Mouse (Mus musculus) layer of hippocampus, adult 8-10 months (tissue): ENCODE data around the gene Tmem200b. TPM values are rescaled to one million over a fixed set of nuclear protein-coding genes. Genes with fewer than 3 reads are reported as not detected.

Experiments used
- DNase-seq, 2 experiments: peaks; one replicate each; pipeline ENCODE4 v3.0.0; 2022; ENCODE audit warnings: low spot score in 2 of 2
- total RNA-seq, 4 experiments: library from RNA; stranded (reverse); gene quantifications; 2 replicates each; pipeline ENCODE4 v1.2.4; 2022

The Tmem200b gene
- total RNA-seq, 4 experiments from 2014 or later: 2.1 to 3.8 (median 3.2) TPM

DNA sequence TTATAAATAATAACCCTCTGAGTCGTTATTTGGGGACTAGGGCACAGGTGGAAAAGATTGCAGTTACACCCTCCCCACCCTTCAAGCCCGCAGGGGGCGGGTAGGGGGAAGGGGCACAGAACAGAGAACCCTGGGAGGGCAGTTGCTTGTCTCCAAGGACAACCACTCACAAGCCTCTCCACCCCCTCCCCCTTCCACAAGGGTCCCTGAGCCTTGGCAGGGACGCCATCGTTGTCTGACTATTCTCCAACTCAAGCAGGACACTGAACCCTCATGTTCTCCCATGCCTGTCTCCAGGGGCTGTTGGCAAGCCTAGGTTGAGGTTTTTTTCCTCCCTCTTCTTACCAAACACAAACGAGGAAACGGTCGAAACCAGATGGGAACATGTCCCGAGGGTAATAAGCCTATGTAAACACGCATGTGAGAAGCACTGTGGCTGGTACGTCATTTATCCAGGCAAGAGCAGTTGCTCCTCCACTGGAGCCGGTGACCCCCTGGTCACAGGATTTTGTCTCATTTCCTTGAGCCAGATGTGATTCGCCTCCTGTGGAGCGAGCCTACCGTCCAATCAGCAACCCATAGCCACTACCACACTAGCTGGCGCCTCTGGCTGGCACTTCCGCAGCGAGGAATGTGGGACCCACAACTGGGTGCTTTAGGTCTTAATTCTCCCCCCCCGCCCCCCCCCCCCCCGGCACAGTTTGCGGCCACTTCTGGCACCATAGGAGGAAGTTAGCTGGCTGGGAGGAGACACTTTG lies 11.2 kb upstream of the Tmem200b start:
- DNase-seq: no peak

DNA sequence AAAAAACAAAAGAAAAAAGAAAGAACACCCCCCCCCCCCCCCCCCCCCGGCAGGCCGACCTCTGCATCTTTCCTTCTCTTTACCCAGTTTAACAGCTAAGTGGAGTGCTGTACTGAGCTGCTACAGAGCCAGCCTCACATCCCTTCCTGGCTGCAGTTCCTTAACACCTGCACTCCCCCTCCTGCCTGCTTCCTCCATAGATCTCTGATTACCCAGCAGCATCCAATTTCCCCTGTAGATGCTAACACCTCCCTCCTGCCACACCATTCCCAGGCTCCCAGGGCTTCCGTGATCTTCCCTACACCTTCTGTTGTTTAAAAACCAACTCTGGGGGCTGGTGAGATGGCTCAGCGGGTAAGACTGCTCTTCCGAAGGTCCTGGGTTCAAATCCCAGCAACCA lies 10.1 kb upstream of the Tmem200b start:
- DNase-seq: no peak

DNA sequence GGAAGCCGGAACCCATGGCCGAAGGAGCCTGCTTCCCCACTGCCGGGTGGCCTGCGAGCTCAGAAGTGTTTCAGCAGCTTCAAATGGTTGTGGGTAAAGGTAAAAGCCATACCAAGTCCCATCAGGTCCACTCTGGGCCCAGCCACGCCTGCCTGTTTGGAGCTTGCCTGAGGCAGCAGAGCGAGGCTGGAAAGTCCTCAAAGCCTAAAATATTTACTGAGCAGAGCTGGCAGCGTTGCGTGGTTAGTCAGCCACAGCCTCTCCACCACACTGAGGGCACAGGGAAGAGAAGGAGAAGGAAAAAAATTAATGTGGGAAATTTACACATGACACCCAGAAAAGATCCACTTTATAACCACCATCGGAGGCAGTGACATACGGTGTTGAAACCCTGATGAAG lies 8.0 kb upstream of the Tmem200b start:
- DNase-seq: no peak

DNA sequence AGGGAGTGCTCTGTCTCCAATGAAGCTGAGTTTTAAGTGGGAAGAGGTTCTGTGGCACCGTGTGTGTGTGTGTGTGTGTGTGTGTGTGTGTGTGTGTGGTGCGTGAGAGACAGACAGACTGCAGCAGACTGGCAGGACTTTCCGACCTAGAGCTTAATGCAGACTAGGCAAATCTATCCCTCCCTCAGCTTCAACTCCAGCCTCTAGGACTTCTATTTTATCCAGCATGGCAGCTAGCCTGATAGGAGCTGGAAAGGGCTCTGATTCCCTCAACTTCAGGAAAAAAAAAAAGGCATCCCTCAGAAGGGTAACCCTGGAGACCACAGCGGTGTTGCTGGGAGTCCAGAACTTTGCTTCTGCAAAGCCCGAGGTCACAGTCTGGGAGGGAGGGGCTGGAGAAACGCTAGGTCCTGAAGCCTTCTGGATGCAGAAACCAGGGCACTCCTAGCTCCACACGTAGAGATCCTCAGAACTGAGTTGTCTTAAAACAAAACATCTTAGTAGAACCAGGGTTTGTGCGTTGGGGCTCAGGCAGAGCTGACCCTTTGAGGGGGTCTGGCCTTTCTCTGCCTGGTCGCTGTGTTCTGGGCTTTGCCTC lies 7.4 kb upstream of the Tmem200b start:
- DNase-seq: no peak

DNA sequence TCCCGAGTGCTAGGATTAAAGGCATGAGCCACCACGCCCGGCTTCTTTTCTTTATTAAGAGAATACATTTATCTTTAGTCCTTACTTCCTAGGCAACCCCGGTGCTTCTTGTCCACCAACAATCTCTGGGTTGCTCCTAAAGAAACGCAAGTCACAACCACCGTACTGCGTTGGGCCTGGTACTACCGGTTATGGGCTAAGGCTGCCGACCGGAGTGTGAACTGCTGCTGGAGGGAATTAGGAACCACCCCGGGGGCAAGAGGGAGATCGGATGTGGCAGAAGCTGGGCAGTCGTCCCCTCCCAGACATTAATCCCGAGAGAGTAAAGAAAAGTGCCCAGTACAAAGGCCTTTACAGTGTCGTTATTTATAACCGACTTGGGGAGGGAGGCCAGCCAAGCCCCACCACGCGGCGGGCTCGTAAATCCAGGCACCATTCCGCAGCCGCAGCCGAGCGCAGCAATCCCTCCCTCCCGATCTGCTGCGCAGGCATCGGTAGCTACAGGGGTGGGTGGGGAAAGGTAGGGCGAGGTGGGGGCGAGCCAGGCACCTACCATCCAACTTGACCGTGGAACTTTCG lies 6.6 kb upstream of the Tmem200b start:
- DNase-seq: no peak

DNA sequence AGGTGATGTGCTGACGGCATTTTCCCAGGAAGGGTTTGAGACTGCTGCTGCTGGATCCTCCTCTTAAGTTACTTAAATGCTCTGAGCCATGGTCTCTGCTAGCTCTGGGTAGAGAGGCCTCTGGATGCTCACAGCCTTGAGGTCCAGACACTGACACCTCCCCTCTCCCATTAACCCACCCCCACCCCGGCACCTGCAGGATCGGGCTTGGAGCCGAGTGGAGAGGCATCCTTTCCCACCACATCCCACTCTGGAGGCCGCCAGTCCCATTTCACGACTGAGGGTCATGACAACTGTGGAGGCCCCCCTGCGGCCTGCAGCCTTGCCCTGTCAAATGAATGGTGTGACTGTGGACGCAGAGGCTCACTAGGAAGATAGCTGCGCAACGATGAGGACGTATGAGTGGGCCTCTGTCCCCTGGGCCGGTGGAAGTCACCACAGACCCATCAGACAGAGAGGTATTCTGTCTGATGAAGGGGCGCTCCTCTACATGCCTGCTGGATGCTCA lies 5.7 kb upstream of the Tmem200b start:
- no peak for DNase-seq

DNA sequence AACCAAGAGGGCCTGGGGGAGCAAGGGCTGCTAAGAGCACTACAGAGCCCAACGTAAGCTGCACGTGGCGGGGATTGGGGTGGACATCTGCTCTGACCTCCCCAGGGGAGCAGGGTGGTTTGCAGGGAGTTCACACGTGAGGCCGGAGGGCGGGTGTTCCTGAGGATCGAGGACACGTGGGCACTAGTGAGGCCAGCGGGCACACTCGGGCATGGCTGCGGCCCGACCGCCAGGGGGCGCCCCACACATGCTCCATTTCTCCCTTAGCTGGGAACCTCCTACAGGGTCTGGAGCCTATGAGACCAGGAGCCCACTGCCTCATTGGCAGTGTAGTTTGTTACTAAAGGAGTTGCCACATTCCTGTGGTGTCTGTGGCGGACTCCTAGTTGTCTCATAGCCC lies 5.1 kb upstream of the Tmem200b start:
- DNase-seq: peak; percentile 46 to 65

DNA sequence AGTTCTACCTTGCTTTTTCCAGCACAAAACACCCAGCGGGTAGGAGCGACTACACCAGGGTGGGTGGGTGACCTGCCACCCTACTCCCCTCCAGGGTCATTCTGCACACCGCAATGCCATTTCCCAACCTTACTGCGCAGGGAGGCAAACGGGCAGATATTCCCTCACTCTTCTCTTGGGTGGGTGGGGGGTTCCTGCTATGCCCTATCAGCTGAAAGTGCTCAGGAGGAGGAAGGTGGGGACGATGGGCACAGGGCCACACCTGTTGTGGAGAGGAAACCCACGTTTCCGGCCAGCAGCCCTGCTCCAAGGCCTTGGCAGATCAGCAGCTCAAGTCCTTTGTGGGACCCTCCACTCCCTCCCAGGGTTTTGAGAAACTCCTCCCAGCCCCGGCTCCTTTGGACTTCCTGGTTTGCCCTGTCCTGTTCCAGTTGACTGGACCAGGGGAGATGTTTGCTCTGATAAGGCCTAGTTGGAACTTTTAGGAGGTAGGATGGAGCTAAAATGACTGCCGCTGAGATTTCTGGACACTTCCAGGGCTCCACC lies 4.5 kb upstream of the Tmem200b start:
- no peak for DNase-seq

DNA sequence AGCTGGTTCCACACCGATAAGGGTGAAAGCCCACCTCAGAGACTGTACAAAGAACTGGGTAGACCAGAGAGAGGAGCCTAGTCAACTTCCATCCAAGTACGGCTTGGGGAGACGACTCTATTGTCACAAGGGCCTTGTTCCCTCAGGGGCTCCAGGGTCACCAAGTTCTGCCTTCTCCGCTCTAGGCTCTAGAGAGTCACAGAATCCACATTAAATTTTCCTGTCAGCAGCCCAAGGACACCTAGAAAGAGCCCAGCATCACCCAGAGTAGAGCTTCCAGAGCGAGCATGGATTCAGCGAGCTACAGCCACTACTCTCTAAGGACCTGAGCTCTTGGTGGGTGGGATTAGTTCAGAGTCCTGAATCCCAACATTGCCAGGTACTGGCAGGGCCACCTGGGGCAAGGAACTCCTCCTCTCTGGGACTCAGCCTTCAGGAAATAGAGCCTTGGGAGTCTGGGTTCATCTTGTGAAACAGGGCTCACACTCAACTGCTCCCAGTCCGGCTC lies 3.5 kb upstream of the Tmem200b start:
- no peak for DNase-seq

DNA sequence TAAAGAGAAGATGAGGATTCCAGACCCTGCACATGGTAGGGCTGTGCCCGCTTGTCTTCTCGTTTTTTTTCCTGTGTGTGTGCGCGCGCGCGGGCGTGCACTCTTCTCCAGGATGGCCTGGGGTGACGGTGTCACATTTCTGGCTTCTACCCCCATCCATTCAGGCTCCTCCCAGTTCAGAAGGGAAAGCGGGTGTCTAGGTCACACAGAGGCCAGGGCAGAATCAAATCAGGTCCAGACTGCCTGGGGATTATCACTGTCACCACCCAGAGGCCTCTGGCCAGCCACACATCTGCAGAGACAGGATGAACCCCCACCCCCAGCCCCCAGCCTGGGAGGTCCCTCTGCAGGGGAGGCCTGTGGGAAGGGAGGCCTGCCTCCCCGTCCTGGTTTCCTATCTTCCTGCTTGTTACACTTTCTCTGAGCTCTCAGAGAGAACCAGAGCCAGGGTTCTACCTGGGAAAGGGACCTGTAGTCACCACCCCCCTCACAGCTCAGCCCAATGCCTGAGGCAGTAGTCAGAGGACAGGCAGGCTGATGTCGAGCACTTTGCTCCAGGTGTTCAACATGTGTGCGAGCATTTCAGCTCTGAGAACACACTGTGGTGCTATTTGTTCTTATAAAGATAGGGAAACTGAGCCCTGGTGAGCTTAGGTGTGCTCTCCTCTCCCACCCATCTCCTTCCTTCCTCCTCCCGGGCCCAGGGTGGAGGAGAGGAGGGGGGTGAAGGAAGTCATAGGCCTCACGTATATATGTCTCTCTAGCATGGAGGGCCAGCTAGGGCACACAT lies 2.7 kb upstream of the Tmem200b start:
- DNase-seq: no peak

DNA sequence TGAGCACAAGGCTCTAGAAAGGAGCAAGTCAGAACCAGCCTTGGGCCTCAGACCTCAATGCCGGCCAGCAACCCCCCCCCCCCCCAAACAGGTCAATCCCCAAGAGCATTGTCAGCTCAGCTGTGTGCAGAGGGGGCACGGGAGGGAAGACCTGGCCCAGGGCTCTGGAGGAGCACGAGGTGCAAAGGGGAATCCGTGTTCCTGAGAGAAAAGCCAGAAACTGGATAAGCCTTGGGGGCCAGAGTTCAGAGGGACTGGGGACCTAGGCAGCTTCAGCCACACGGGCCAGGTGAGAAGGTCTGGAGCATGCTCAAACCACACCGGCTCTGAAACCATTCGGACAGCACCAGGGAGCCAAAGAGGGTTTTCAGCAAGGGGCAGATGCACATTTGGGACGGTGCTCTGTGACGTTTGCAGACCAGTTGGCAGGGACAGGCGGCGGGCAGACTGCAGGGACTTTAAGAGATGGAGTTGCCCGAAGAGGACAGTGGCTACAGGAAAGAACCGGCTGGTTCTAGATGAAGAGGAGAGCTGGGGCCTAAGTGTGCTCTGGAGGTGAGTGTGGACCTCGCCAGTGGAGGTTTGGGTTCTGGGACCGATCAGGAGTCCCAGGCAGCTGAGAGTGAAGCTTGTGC lies 1.9 kb upstream of the Tmem200b start:
- no peak for DNase-seq

DNA sequence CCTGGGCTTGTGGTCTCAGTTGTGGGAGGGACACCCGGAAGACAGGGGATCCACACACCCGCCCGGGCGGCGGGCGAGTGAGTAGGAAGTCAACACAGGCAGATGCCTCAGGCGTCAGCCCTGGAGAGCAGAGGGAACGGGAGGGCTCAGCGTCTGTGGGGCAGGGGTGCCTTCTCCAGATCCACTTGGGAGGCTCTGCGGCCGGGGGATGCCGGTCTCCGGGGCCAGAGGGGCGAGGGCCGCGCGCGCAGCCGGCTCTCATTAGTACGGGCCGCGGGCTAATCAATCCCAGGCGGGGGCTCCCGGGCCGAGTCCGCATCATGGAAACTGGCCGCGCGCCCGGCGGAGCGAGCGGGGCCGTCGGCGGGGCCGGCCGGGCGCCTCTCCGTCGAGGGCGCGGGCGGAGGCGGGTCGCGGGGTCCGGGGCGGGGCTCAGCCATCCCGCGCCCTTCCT lies 1.4 kb upstream of the Tmem200b start:
- no peak for DNase-seq

DNA sequence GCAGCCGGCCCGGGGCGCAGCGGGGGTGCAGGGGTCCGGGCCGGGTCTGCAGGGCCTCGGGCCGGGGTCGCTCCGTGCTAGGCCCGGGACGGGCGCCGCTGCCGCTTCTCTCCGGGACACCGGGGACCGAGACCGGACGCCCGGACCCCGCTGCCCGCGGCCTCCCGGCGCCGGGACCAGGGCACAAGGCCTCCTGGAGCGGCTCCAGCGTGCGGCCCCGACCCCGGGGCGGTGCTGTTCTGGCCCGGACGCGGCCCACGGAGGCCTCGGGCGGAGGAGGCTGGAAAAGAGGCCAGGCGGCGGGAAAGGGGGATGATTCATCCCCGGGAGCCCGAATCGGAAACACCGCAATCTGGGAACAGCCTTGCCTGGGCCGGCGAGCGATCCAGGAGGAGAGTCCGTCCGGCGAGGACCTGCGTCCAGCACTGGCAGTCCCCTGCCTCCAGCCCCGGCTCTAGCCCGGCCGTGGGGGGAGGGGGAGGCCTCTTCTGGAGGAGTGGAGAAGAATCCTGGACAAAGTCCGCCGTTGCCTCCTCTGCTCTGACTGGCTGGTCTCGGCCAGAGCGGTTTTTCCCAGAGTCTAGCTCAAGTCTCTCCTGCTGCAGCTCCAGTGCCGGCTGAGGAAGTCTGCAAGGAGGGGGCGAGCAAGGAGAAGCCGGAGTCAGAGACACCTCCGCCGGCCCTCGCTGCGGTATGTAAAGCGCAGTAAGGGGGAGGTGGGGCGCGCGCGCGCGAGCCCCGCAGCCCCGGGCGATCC lies 798 bp upstream of the Tmem200b start:
- DNase-seq: no peak

DNA sequence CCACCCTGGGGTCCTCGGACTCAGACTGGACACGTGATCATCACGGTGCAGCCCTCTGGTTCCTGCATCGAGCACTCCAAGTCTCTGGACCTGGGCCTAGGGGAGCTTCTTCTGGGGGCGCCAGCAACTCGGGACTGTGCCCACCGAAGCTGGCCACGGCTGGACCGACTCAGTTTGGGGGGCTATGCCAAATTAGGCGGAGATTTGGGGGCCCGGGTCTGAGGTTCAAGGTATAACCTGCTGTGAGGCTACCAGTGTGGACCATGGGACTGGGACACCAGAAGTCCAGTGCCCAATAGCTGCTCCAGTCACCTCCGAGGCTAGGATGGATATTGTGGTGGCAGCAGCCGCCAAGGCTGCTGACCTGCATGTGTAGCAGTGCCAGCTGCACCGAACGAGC lies 833 bp downstream of the Tmem200b start:
- DNase-seq: no peak

DNA sequence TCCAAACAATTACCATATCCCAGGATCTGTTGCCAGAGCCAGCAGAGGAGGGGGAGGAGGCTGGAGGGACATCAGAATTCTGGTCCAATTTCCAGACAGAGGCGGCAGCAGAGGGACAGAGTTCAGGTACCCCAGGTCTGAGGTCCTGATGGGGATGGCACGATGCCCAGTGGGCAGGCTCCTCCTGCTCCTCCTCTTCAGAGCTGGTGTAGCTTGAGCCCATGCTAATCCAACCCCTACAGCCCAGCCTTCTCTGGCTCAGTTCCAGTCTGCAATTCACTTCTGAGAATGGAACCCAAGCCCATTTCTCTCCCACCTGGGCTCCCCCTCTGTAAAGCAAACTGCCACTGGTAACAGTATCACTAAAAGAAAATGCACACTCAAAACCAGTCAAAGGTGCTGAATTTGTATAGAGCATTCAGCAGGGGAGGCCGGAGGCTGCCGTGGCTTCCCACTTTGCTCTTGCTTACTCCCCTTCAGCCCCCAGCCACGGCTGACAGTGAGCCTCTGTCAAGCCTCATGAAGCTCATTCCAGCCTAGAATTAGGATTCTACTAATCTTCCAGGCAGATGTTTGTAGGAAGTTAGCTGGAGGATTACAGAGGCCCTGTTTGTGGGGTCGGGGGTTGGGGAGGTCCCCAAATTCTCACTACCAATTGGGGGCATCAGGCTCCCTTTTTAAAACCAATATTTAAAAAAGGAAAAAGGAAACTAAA lies 2.7 kb downstream of the Tmem200b start:
- no peak for DNase-seq

DNA sequence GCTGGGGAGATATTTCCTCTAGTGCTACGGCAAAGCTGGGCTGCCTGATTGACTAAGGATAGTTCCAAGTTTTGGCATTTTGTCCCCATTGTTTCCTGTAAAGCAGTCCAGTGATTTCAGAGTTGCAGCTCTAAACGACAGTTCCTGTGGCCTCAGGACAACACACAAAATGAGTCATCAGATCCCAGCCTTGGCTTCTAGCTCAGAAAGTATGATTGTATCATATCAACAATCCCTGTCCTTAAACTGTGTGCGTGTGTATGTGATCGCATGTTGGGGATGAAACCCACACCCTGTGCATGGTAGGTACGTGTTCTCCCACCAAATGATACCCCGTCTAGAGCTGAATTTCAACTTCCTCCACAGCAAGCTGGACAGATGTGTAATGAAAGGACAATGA lies 7.6 kb downstream of the Tmem200b start:
- DNase-seq: no peak

DNA sequence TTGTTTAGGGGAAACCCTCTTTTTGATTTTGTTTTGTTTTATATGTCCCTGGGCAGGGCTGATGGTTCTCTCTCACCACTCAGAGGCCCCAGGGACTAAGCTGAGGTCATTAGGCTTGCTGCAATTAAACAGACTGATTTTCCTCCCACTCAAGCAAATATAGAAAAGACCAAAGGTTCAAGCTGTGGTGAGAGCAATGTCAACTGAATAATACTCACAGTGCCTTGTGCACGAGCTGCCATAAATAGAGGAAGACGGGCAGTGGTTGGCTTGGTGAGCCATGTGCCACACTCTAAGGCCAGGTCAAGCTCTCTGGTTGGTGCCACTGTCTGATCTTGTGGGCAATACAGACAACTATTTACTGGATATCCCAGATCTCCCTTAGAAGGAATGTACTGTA lies 17.9 kb downstream of the Tmem200b start:
- no peak for DNase-seq

DNA sequence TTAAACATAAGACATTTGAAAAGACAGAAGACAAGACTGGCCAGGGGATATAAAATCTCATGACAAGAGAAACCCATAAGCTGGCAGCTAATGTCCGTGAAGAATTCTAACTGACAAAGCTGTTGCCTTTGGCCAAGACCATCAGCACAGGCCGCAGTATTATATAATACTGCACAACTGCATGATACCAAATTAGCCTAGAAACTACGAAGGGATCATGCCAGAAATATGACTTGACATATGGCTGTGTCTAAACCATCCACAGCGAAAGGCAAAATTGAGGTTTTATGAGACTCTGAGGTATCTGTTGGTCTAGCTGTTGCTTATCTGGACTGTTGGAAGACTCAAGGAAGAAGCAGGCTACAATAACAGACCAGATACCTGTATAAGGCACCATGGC lies 19.3 kb downstream of the Tmem200b start:
- no peak for DNase-seq

DNA sequence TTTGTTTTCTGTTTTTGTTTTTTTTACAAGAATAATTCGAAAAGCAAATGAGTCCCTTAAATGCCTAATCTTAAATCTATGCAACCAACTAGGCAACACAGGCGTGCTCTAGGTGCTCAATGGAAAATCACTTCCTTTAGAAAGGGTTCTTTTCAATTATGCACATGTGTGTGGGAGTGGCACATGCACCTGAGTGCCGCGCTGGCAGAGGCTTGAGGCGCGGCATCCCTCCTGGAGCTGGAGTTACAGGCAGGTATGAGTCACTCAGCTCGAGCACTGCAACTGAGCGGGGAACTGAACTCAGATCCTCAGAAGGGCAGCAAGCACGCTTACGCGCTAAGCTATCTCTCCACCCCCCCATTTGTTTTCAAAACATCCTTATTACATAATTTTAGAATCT lies 26.3 kb downstream of the Tmem200b start:
- DNase-seq: no peak

DNA sequence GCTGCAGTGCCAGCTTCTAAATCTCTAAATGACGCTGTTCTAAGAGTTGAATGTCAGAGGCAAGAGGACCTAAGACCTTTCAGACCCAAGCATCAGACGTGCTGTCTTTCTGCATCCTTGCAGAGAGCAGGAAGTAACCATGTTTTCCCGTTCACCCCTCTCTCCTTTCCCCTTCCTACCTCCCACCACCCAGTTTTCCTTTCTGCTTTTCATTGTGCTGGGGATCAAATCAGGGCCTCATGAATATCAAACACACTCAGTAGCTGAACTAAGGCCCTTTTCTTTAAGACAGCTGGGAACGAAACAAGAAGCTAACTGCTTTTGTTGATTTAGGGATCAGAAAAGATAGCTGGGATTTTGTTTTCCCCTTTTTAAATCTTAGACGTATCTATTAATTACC lies 28.3 kb downstream of the Tmem200b start:
- no peak for DNase-seq
